Mouse (Mus musculus) midbrain, embryonic 16.5 days (tissue): Measurements from ENCODE around the gene Rhog. TPM values are rescaled to one million over a fixed set of nuclear protein-coding genes. Genes with fewer than 3 reads are reported as not detected.
"Not testable (repeated sequence)": the region's sequence is repeated elsewhere in the genome, so short reads cannot be mapped to it uniquely, and the experiment has no call there.

ENCODE experiments used
- ATAC-seq: fragments of 200-750 bp; cut with Nextera tagmentation; 2 replicates; pipeline ENCODE4 v1.8.0; 2017; ENCODE audit warnings: moderate TSS enrichment
- H3K27ac ChIP-seq: fragments of 300-500 bp; sonication (generic); 2 replicates; pipeline ENCODE4 v1.5.1; 2014; ENCODE audit warnings: mild to moderate bottlenecking, low read length, mixed read lengths
- H3K27me3 ChIP-seq: fragments of 300-500 bp; sonication (generic); 2 replicates; pipeline ENCODE4 v1.6.1; 2014; ENCODE audit warnings: low read depth, low read length, mixed read lengths; ENCODE audit not compliant: control insufficient read depth, insufficient read depth
- H3K36me3 ChIP-seq: fragments of 300-500 bp; sonication (generic); 2 replicates; pipeline ENCODE4 v1.6.1; 2014; ENCODE audit warnings: mild to moderate bottlenecking, low read length, moderate library complexity, mixed read lengths; ENCODE audit not compliant: control insufficient read depth, insufficient read depth
- H3K4me1 ChIP-seq: fragments of 300-500 bp; sonication (generic); 2 replicates; pipeline ENCODE4 v1.6.1; 2014; ENCODE audit warnings: mild to moderate bottlenecking, low read length, mixed read lengths; ENCODE audit not compliant: control insufficient read depth, insufficient read depth
- H3K4me2 ChIP-seq: fragments of 300-500 bp; sonication (generic); 2 replicates; pipeline ENCODE4 v1.6.1; 2014; ENCODE audit warnings: mild to moderate bottlenecking, low read length, mixed read lengths
- H3K4me3 ChIP-seq: fragments of 300-500 bp; sonication (generic); 2 replicates; pipeline ENCODE4 v1.5.1; 2014; ENCODE audit warnings: low read depth, mild to moderate bottlenecking, low read length, moderate library complexity, mixed read lengths
- H3K9ac ChIP-seq: fragments of 300-500 bp; sonication (generic); 2 replicates; pipeline ENCODE4 v1.6.1; 2014; ENCODE audit warnings: low read depth, low read length, mixed read lengths
- H3K9me3 ChIP-seq: fragments of 300-500 bp; sonication (generic); replicated peaks from 2 replicates; pipeline ENCODE4 v1.6.1; 2014; ENCODE audit warnings: mild to moderate bottlenecking, low read length, mixed read lengths; ENCODE audit not compliant: control insufficient read depth, poor library complexity, severe bottlenecking
- WGBS: fragments of 180-500 bp; shearing (Covaris S2); extraction: QIAGEN DNeasy Blood & Tissue Kit; methylation state at CpG from one replicate; pipeline ENCODE4 v1.1.7; 2014; 5-methylcytosine and 5-hydroxymethylcytosine counted together
- polyA plus RNA-seq: library from polyadenylated mRNA; unstranded; fragments of >200 nt; fragmentation: Nextera tagmentation; extraction: Ambion mirVana; gene quantifications from 2 replicates; pipeline ENCODE4 v1.2.1, GENCODE M21; 2015

The Rhog gene
- polyA plus RNA-seq, 1 experiment from 2014 or later = 12.8 TPM

DNA sequence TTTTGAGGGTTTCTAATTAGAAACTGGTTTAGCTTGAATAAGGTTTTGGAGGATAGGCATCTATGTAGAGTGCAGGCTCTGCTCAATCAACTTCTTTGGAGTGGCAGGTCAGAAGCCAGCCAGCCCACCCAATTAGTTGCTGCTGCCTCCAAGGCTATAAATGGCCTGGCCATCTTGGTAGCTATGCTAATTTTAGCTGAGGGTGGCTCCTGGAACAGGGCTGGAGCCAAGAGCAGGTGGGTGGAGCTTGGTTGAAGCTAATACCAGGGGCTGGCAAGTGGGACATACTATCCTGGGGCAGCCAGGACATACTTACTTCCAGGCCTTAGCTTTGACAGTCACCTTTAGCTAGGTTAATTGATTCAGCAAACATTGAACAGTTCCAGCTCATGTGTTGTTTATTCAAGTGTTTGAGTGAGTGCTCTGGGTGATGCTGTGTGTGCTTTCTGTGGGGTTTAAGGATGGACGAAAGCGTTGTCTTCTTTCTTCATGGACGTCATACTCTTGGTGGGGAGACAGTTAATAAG lies 16.6 kb upstream of the Rhog start:
- Histone ChIP-seq H3K9ac (no peak overlapping the region), H3K27ac (no peak overlapping the region), H3K9me3 (no peaks in the 10 kb centered on the region), H3K4me3 (no peak overlapping the region), H3K36me3 (no peaks in the 10 kb centered on the region), H3K4me1 (peaks cover 19% of the 10 kb centered on the region), H3K4me2 (no peak overlapping the region), H3K27me3 (no peaks in the 10 kb centered on the region)
- 84% methylated on average over 3 of the region's 3 CpGs for WGBS
- no peak for ATAC-seq

DNA sequence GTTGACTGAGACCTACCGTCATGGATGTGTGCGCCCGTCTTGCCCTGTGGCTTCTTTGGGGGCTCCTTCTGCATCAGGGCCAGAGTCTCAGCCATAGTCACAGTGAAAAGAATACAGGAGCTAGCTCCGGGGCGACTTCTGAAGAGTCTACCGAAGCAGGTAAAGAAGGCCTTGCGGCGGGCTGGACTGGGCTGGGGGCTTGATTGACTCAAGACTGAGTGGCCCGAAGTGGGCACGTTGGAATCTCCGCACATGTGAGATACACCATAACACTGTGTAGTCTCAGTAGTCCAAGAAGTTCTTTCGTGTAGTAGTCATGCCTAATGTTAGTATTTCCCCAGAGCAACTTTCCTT lies 12.5 kb upstream of the Rhog start:
- H3K9ac ChIP-seq = peak overlapping the region; percentile 79
- no peak for ATAC-seq
- H3K4me2 ChIP-seq = peak overlapping the region; percentile 94
- WGBS = 6% methylated on average over 12 of the region's 12 CpGs
- H3K9me3 ChIP-seq = no peaks in the 10 kb centered on the region
- peaks cover 19% of the 10 kb centered on the region for H3K4me1 ChIP-seq
- 0 out of 2 replicates have a peak overlapping the region, but pooled peaks have one; percentile 15 for H3K27ac ChIP-seq
- H3K4me3 ChIP-seq = peak overlapping the region; percentile 85
- no peaks in the 10 kb centered on the region for H3K27me3 ChIP-seq
- H3K36me3 ChIP-seq = no peaks in the 10 kb centered on the region

DNA sequence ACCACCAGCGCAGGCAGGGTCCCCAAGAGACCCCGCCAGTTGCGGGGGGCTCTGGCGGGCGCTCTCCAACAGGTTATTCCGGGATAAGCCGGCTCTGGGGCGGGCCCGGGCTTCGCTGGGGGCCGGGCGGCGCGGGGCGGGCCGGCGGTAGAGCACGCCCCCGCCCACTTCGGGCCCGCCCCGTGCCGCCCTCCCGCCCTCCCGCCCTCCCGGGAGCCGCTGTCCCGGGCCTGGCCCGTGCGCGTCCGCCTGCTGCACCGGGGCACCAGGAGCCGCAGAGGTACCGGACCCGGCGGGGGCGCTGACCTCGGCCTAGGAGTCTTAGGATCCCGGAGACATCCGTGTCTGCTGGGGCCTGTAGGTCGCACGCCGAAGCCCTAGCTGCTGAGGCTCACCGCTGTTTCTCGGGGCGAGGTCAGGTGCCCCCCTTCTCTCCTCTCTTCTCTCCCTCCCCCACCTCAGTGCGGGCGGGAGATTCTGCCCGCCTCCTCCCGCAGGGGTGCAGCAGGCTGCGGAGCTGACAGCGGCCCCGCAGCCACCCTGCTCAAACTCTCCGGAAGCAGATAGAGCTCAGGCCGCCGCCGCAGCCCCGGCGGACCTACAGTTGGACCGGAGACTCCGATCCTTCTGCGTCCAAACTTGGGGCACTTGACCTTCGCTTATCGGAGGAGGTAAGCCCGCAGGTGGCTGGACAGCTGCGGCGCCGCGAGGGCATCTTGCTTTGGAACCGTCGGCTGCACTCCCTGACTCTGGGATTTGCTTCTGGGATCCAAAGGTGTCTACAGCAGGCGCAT lies 11.9 kb upstream of the Rhog start, which contains the start of gene Stim1:
Stim1 (plus strand) TSS at position 206 of the 794 bp plus-strand sequence.
- Histone ChIP-seq H3K4me2 (peak within 1 kb of the TSS; percentile 94), H3K27me3 (no peaks in the 10 kb centered on the region), H3K9me3 (no peaks in the 10 kb centered on the region), H3K4me1 (peaks cover 19% of the 10 kb centered on the region), H3K4me3 (peak within 1 kb of the TSS; percentile 85), H3K9ac (peak within 1 kb of the TSS; percentile 79), H3K36me3 (no peaks in the 10 kb centered on the region), H3K27ac (peak within 1 kb of the TSS; percentile 70)
- peak; percentile 88 for ATAC-seq
- WGBS = under 1% methylated on average over 48 of the region's 73 CpGs

DNA sequence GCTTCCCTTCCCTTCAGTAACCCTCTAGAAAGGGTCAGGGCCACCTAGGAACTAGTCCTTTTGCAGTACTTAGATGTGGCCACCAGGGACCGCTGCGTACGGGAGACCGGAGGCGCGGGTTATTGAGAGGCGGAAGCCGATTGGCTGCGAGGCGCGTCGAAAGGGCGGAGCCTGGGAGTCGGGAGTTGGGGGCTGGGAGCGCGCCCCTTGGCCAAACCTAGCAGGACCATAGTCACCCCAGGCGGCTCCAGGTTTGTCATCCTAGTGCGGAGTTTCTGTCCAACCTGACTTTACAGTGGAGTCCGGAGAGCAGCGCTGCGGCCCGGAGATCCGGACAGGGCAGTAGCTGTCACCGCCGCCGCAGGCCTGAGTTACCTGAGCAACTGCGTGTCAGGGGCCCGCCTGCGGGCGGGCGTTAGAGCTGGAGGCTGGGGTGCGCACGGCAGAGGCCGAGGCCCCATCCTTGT lies 11.3 kb upstream of the Rhog start:
- Histone ChIP-seq H3K27ac (peak overlapping the region; percentile 70), H3K36me3 (no peaks in the 10 kb centered on the region), H3K4me2 (peak overlapping the region; percentile 94), H3K4me3 (peak overlapping the region; percentile 85), H3K27me3 (no peaks in the 10 kb centered on the region), H3K4me1 (peaks cover 19% of the 10 kb centered on the region), H3K9me3 (no peaks in the 10 kb centered on the region), H3K9ac (peak overlapping the region; percentile 79)
- peak; percentile 94 for ATAC-seq
- WGBS = 0% methylated on average over 34 of the region's 34 CpGs

DNA sequence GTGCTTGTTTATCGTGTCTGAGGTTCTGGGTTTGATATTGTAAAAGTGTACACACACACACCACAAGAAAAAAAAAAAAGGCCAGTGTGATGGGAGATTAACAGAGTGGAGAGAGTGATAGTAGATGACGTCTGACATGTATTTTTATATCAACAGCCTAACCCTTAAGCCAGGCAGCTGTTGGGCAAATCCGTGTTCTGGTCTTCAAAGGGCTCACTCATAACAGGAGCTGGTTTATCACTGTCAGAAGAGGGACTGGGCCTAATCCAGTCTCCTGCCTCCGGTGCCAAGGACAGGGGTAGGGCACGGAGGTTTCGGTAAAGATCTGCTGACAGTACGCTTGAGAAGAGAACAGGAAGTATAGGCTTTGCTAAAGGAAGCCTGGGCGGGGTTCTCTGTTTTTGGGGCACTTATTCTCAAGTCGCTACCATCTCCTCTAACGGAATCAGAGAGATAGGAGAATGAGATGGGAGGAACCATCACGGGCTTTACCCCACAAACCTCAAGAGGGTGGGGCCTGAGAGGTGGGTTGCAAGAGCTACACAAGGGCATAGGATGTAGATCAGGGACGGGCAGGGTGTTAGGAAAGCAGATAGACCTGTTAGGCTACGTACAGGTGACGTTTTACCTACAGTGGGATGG lies 10.7 kb upstream of the Rhog start:
- H3K27me3 ChIP-seq = no peaks in the 10 kb centered on the region
- H3K27ac ChIP-seq = no peak overlapping the region
- H3K36me3 ChIP-seq = no peaks in the 10 kb centered on the region
- H3K4me3 ChIP-seq = peak overlapping the region; percentile 85; the same call in 1 of the 2 replicates
- ATAC-seq = peak; percentile 54; the same call in 1 of the 2 replicates
- WGBS = 52% methylated on average over 14 of the region's 14 CpGs
- H3K9me3 ChIP-seq = no peaks in the 10 kb centered on the region
- H3K9ac ChIP-seq = no peak overlapping the region
- peaks cover 19% of the 10 kb centered on the region for H3K4me1 ChIP-seq
- H3K4me2 ChIP-seq = peak overlapping the region; percentile 94

DNA sequence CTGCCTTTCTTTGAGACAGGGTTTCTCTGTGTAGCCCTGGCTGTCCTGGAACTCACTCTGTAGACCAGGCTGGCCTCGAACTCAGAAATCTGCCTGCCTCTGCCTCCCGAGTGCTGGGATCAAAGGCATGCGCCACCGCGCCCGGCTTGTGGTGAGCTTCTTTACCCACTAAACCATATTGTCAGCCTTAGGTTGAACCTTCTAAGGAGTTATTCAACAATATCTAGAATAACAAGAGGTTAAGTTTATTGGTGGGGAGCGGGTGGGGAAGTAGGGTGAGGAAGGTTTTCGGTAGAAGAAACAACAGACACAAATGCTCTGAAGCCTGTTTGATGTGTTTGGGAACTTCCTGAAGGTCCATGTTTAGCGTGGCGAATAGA lies 10.2 kb upstream of the Rhog start:
- H3K9ac ChIP-seq, H3K27me3 ChIP-seq, H3K4me2 ChIP-seq, ATAC-seq, H3K27ac ChIP-seq, H3K36me3 ChIP-seq, H3K4me3 ChIP-seq, H3K9me3 ChIP-seq: not testable (repeated sequence)
- 91% methylated on average over 10 of the region's 10 CpGs for WGBS
- H3K4me1 ChIP-seq = peaks cover 19% of the 10 kb centered on the region

DNA sequence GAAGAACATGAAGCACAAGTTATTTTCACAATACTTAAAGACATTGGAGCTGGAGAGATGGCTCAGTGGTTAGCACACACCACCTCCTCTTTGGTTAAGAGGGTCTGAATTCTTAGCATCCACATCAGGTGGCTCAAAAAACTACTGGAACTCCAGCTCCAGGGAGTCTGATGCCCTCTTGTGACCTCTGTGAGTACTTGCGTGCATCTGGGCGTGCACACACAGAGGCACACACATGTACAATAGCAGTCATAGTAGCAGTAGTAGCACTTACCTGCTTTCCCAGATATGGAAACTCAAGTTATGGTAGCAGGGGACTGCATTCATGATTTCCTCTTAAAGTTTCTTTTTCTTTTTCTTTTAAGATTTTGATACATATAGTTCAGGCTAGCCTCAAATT lies 7.2 kb upstream of the Rhog start:
- ATAC-seq = no peak
- 94% methylated on average over 2 of the region's 2 CpGs for WGBS
- Histone ChIP-seq H3K4me1 (no peaks in the 10 kb centered on the region), H3K4me3 (no peak overlapping the region), H3K4me2 (no peak overlapping the region), H3K9me3 (no peaks in the 10 kb centered on the region), H3K27me3 (no peaks in the 10 kb centered on the region), H3K36me3 (no peaks in the 10 kb centered on the region), H3K9ac (no peak overlapping the region), H3K27ac (no peak overlapping the region)

DNA sequence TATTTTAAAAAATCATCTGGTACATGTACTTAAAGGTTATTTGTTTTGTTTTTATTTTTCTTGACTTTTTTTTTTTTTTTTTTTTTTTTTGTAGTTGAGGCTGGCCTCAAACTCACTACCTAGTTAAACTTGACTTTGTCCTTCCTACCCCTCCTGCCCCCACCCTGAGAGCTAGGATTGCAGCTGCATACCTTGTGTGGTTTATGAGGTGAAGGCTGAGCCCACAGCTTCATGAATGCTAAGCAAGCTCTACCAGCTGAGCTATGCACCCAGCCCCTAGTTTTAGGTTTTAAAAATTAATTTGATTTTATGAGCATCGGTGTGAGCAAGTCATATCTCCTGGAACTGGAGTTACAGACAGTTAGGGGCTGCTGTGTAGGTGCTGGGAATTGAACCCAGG lies 4.7 kb upstream of the Rhog start:
- Histone ChIP-seq H3K27ac (no peak overlapping the region), H3K9me3 (no peaks in the 10 kb centered on the region), H3K9ac (no peak overlapping the region), H3K36me3 (no peaks in the 10 kb centered on the region), H3K4me2 (no peak overlapping the region), H3K27me3 (no peaks in the 10 kb centered on the region), H3K4me3 (no peak overlapping the region), H3K4me1 (no peaks in the 10 kb centered on the region)
- WGBS = 73% methylated on average over 1 of the region's 1 CpGs
- ATAC-seq = no peak
